Mouse (Mus musculus) neutrophil, adult 5-6 weeks (primary cell): ENCODE measurements around the gene Akr1c18. TPM values are rescaled to one million over a fixed set of nuclear protein-coding genes. Genes with fewer than 3 reads are reported as not detected.

Source experiments
- ATAC-seq: fragments of 151-379, 151-347 bp; 2 replicates; pipeline ENCODE4 v1.8.0; 2017; ENCODE audit warnings: mild to moderate bottlenecking, moderate TSS enrichment; ENCODE audit not compliant: insufficient number of reproducible peaks, poor library complexity, low FRiP score, severe bottlenecking; ENCODE audit errors: extremely low read depth
- total RNA-seq: library from RNA; stranded (forward); fragments of 200-1000 nt; gene quantifications from 2 replicates; pipeline ENCODE4 v1.2.3, GENCODE M21; 2017

The Akr1c18 gene
- total RNA-seq, 1 experiment from 2014 or later = not detected

- no peak for ATAC-seq
Measured at GRCm38 (mm10) chr13:4119181-4119904, 31.1 kb downstream of the Akr1c18 start.

- no peak for ATAC-seq
Measured at GRCm38 (mm10) chr13:4110281-4111188, 39.9 kb downstream of the Akr1c18 start.

- ATAC-seq = no peak
Measured at GRCm38 (mm10) chr13:4102721-4103120, 47.7 kb downstream of the Akr1c18 start.

- no peak for ATAC-seq
Measured at GRCm38 (mm10) chr13:4101691-4102090, 48.8 kb downstream of the Akr1c18 start.

Other genes with a start within 250 kb of the Akr1c18 start
- gene Net1, start 232.4 kb downstream of the Akr1c18 start, total RNA-seq = 32.8 and 40.9 TPM in 2 replicates
- not detected in 2 replicates for gene Tubal3, start 232.4 kb downstream of the Akr1c18 start, total RNA-seq
- gene Ucn3, start 205.3 kb downstream of the Akr1c18 start, total RNA-seq = not detected in 2 replicates
- not detected in 2 replicates for gene Akr1c14, start 101.6 kb downstream of the Akr1c18 start, total RNA-seq
- gene Akr1c13, start 40.5 kb upstream of the Akr1c18 start, total RNA-seq = 0.93 and 1.8 TPM in 2 replicates
- gene Akr1c19, start 78.0 kb upstream of the Akr1c18 start, total RNA-seq = 0.12 TPM in 1 of 2 replicates, not detected in the other
- not detected in 2 replicates for gene Akr1c12, start 128.8 kb upstream of the Akr1c18 start, total RNA-seq